Mouse (Mus musculus): ENCODE data around the gene Arid1b.

DNA sequence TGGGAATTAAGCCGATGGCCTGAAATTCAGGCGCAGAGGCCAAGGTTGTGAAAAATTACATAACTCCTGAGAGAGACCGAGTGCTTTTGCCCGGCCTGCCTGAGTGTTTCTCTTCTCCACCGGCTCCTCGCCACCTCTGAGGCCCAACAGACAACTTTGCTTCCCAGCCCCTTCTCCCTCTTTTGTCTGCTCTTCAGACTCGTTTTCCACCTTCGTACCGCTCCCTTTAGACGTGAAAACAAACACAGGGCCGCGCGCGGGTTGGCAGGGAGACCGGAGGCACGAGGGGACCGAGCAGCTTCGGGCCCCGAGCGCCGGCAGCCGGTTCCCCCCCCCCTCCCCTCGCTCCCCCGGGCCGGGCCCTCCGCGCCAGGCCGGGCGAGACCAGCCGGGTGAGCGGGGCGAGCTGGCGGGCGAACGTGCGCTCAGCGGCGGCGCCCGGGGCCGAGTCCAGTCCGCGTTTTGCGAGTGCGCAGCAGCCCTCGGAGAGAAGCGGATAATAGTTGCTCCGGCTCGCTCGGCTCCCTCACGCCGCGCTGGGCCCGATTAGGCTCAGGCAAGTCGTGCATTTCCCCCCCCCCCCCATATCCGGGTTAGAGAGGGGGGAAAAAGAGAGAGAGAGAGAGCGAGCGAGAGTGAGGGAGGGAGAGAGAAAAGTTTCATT is at the start of gene Arid1b:
- no peak for TF ChIP-seq GATA1 (IDR thresholded peaks at IDR 0.05; ENCODE audit: borderline replicate concordance, low read length)
- no peak for TF ChIP-seq FLI1 (IDR thresholded peaks at IDR 0.05; ENCODE audit: low read length)

Data from megakaryocyte, embryonic 14.5 days (primary cell).